Mouse (Mus musculus): ENCODE measurements at regions not wholly inside any gene's neighbourhood (a gene's known extent, or its start where the extent isn't known, plus 50 kb on each side); places are given as distances from the start of the nearest gene placed in this dataset.

GRCm38 (mm10) chr13:51227836-51228235 is 57.0 kb downstream of the Nxnl2 start:
- ATAC-seq (ENCODE audit: insufficient read depth): no peak
- 68% methylated on average over 9 of the region's 9 CpGs for WGBS
- no peak for TF ChIP-seq CTCF (IDR thresholded peaks at IDR 0.05; ENCODE audit: low read depth)

GRCm38 (mm10) chr13:51228862-51229770 is 58.3 kb downstream of the Nxnl2 start:
- Histone ChIP-seq H3K9ac (no peak overlapping the region), H3K4me3 (ENCODE audit: low read depth, low read length) (no peak overlapping the region), H3K4me1 (ENCODE audit: insufficient read depth) (peaks cover 14% of the 10 kb centered on the region), H3K27me3 (ENCODE audit: insufficient read depth, low read length) (no peaks in the 10 kb centered on the region), H3K36me3 (ENCODE audit: insufficient read depth) (no peaks in the 10 kb centered on the region), H3K9me3 (ENCODE audit: low read depth, low read length) (no peaks in the 10 kb centered on the region), H3K4me2 (no peak overlapping the region), H3K27ac (ENCODE audit: low read depth) (peak overlapping the region; percentile 72)
- whole genome bisulfite sequencing: 61% methylated on average over 30 of the region's 30 CpGs
- DNase-seq (peak; percentile 63), ATAC-seq (ENCODE audit: insufficient read depth) (peak; percentile 66)
- no peak for TF ChIP-seq CTCF (IDR thresholded peaks at IDR 0.05; ENCODE audit: low read depth)

More at GRCm38 (mm10) chr13:51227836-51228235, 57.0 kb downstream of the Nxnl2 start:
- H3K9ac ChIP-seq: no peak overlapping the region
- H3K27me3 ChIP-seq (ENCODE audit: insufficient read depth, low read length): no peaks in the 10 kb centered on the region
- H3K27ac ChIP-seq (ENCODE audit: low read depth): no peak overlapping the region
- H3K4me2 ChIP-seq: no peak overlapping the region
- no peaks in the 10 kb centered on the region for H3K9me3 ChIP-seq (ENCODE audit: low read depth, low read length)
- no peaks in the 10 kb centered on the region for H3K36me3 ChIP-seq (ENCODE audit: insufficient read depth)
- peaks cover 14% of the 10 kb centered on the region for H3K4me1 ChIP-seq (ENCODE audit: insufficient read depth)
- no peak for DNase-seq
- H3K4me3 ChIP-seq (ENCODE audit: low read depth, low read length): no peak overlapping the region

GRCm38 (mm10) chr13:51229862-51230261 is 59.0 kb downstream of the Nxnl2 start:
- Histone ChIP-seq H3K9me3 (ENCODE audit: low read depth, low read length) (no peaks in the 10 kb centered on the region), H3K4me1 (ENCODE audit: insufficient read depth) (peaks cover 14% of the 10 kb centered on the region), H3K4me3 (ENCODE audit: low read depth, low read length) (no peak overlapping the region), H3K27me3 (ENCODE audit: insufficient read depth, low read length) (no peaks in the 10 kb centered on the region), H3K9ac (no peak overlapping the region), H3K36me3 (ENCODE audit: insufficient read depth) (no peaks in the 10 kb centered on the region), H3K27ac (ENCODE audit: low read depth) (0 out of 2 replicates have a peak overlapping the region, but pooled peaks have one; percentile 18), H3K4me2 (no peak overlapping the region)
- no peak for TF ChIP-seq CTCF (IDR thresholded peaks at IDR 0.05; ENCODE audit: low read depth)
- ATAC-seq (ENCODE audit: insufficient read depth): no peak
- WGBS: 85% methylated on average over 4 of the region's 4 CpGs
- DNase-seq: no peak

GRCm38 (mm10) chr13:51231586-51231985 is 60.8 kb downstream of the Nxnl2 start:
- H3K4me1 ChIP-seq (ENCODE audit: insufficient read depth): peaks cover 14% of the 10 kb centered on the region
- ATAC-seq (ENCODE audit: insufficient read depth) (no peak), DNase-seq (peak; percentile 32)
- H3K4me3 ChIP-seq (ENCODE audit: low read depth, low read length): no peak overlapping the region
- WGBS: 64% methylated on average over 4 of the region's 4 CpGs
- H3K27me3 ChIP-seq (ENCODE audit: insufficient read depth, low read length): no peaks in the 10 kb centered on the region
- no peaks in the 10 kb centered on the region for H3K9me3 ChIP-seq (ENCODE audit: low read depth, low read length)
- H3K9ac ChIP-seq: no peak overlapping the region
- no peak overlapping the region for H3K4me2 ChIP-seq
- no peaks in the 10 kb centered on the region for H3K36me3 ChIP-seq (ENCODE audit: insufficient read depth)
- no peak for TF ChIP-seq CTCF (IDR thresholded peaks at IDR 0.05; ENCODE audit: low read depth)
- H3K27ac ChIP-seq (ENCODE audit: low read depth): peak overlapping the region; percentile 54; the same call in 1 of the 2 replicates

GRCm38 (mm10) chr13:51247378-51247777 is 76.6 kb downstream of the Nxnl2 start:
- Histone ChIP-seq H3K4me2 (no peak overlapping the region), H3K4me1 (ENCODE audit: insufficient read depth) (no peaks in the 10 kb centered on the region), H3K4me3 (ENCODE audit: low read depth, low read length) (no peak overlapping the region), H3K9me3 (ENCODE audit: low read depth, low read length) (no peaks in the 10 kb centered on the region), H3K27ac (ENCODE audit: low read depth) (no peak overlapping the region), H3K36me3 (ENCODE audit: insufficient read depth) (no peaks in the 10 kb centered on the region), H3K27me3 (ENCODE audit: insufficient read depth, low read length) (no peaks in the 10 kb centered on the region), H3K9ac (no peak overlapping the region)
- ATAC-seq (ENCODE audit: insufficient read depth) (no peak), DNase-seq (no peak)
- no peak for TF ChIP-seq CTCF (IDR thresholded peaks at IDR 0.05; ENCODE audit: low read depth)
- 77% methylated on average over 3 of the region's 3 CpGs for WGBS

DNA sequence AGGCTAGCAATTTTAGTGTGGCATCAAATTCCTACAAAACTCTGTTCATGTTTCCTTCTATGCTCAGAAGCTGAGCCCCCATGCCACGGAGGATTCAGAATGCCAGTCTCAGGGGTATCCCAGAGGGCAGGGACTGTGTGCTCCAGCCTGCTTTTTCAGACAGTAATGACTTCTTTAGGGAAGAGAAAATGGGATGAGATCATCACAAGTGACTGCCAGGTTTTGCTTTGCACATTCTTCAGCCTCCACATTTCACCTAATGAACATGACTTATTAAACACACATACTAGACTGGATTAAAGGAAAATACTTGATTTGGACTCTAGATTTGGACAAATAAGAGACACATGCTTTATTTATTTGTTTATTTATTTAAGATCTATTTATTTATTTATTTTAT is 82.5 kb downstream of the Nxnl2 start:
- DNase-seq: no peak

DNA sequence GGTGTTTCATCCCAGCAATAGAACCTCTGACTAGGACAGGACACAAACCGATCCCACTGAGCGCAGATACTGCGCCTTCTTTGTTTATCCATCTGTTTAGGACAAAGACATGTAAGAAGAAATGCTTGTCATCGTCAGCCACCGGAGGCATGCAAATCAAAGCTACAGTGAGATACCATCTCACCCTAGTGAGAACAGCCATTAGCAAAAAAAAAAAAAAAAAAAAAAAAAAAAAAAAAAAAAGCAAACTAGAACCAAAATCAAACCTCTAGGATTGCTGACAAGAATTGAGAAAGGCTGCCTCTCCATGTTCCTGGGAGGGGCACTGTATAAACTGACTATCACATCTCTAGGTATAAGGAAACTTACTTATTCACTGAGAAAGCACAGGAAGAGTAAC is 84.9 kb downstream of the Nxnl2 start:
- ATAC-seq (ENCODE audit: insufficient read depth) (no peak), DNase-seq (no peak)
- Histone ChIP-seq H3K27me3 (ENCODE audit: insufficient read depth, low read length) (no peaks in the 10 kb centered on the region), H3K9ac (no peak overlapping the region), H3K36me3 (ENCODE audit: insufficient read depth) (no peaks in the 10 kb centered on the region), H3K9me3 (ENCODE audit: low read depth, low read length) (no peaks in the 10 kb centered on the region), H3K4me1 (ENCODE audit: insufficient read depth) (peaks cover 12% of the 10 kb centered on the region; the same call in 1 of the 2 replicates), H3K4me3 (ENCODE audit: low read depth, low read length) (no peak overlapping the region), H3K27ac (ENCODE audit: low read depth) (no peak overlapping the region), H3K4me2 (no peak overlapping the region)
- WGBS: 88% methylated on average over 5 of the region's 5 CpGs
- TF ChIP-seq CTCF (IDR thresholded peaks at IDR 0.05; ENCODE audit: low read depth): no peak

More for the DNA sequence above, 82.5 kb downstream of the Nxnl2 start:
- H3K4me2 ChIP-seq: no peak overlapping the region
- H3K4me3 ChIP-seq (ENCODE audit: low read depth, low read length): no peak overlapping the region
- no peak for ATAC-seq (ENCODE audit: insufficient read depth)
- no peak overlapping the region for H3K9ac ChIP-seq
- H3K36me3 ChIP-seq (ENCODE audit: insufficient read depth): no peaks in the 10 kb centered on the region
- 0 out of 2 replicates have a peak, but pooled peaks cover 4% of the 10 kb centered on the region for H3K4me1 ChIP-seq (ENCODE audit: insufficient read depth)
- H3K27ac ChIP-seq (ENCODE audit: low read depth): no peak overlapping the region
- no peak for TF ChIP-seq CTCF (IDR thresholded peaks at IDR 0.05; ENCODE audit: low read depth)
- no peaks in the 10 kb centered on the region for H3K9me3 ChIP-seq (ENCODE audit: low read depth, low read length)
- 81% methylated on average over 1 of the region's 1 CpGs for WGBS
- no peaks in the 10 kb centered on the region for H3K27me3 ChIP-seq (ENCODE audit: insufficient read depth, low read length)
